Mouse (Mus musculus) megakaryocyte, embryonic 14.5 days (primary cell): Measurements from ENCODE around the gene Wnt9a.

Experiments
- FLI1 ChIP-seq: IDR thresholded peaks from 2 replicates; pipeline ENCODE4 v1.6.1; 2012; ENCODE audit warnings: low read length, inconsistent platforms, mixed read lengths
- GATA1 ChIP-seq: IDR thresholded peaks from 3 replicates; pipeline ENCODE4 v1.6.1; 2012; ENCODE audit warnings: mixed read lengths, low read length, inconsistent platforms, borderline replicate concordance

DNA sequence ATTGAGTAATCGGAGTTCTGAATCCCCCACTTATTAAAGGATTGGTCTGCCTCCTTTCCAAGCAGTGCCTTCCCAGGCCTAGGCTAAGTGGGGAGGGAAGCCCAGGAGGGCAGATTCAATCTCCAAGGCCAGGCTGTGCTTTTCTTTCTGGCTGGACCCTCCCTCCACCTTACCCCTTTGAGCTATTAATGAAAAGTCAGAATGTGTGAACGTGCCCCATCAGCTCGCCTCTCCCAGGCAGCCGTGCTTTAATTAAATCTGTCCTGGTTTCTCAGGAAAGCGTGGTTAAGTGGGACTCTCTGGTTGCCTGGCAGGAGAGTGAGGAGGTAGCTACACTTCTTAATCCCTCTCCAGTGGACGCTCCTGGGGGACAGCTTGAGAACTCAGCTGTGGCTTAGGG lies 22.9 kb downstream of the Wnt9a start:
- no peak for TF ChIP-seq GATA1
- no peak for TF ChIP-seq FLI1
